13 mouse cellular contexts compared by ENCODE assay signal in the genomic region with DNA sequence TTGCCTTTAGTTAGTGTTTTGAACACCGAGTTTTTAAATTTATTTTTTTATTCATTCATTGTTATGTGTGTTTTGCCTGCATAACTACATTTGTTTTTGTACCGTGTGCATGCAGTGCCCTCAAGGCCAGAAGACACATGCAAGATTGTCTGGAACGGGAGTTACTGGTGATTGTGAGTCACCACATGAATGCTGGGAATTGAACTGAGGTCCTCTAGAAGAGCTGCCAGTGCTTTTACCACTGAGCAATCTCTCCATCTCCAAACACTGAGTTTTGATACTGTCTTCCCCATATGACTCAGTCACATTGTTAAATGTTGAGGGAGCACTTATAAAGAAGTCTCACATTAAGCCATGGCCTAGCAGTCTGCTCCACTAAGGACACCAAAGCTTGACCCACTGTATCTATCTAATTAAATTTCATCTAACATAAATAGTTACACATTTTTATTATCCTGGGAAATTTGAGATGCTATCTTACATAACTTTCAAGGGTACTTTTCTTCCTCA.
A peak's percentile ranks its signal among the peaks of the same experiment; 100 is the strongest.
DNase-seq lines count a peak whose midpoint lies in the region.
"Had no signal": no experiment of that assay in that cellular context is flagged by ENCODE, and none has a peak within 500 bp of the region (broad histone marks: within the 10 kb centered on the region; RNA-seq: fewer than 3 reads in every experiment).

No protein-coding gene starts in this region.

- DNase-seq in 3134 (ENCODE audit: extremely low read depth, insufficient read length, low spot score): peak; percentile 23
- DNase-seq in 3T3-L1 (ENCODE audit: low read depth, low spot score): peak; percentile 82
- DNase-seq in adipocyte (ENCODE audit: low spot score): peak; percentile 33
- no peak for DNase-seq in kidney, adult 8-10 months
- DNase-seq in thymus, postnatal 10 days (ENCODE audit: low spot score in 2 of 2): no peak
- no peak for DNase-seq in right cerebral cortex, postnatal 10 days (ENCODE audit: low spot score in 2 of 2)
- DNase-seq: adrenal gland, postnatal 14 days; cerebellum, adult 11-12 months; cerebellum, adult 9-10 months; cerebellum, postnatal 14 days; gastrocnemius, postnatal 25 days; heart, adult 2 months; kidney, adult 11 months had no signal

Comparison
In these comparisons a context has a peak if more than half of its experiments do, and no peak if none do; other contexts are left out.
1. DNase-seq: peak in 3134 (single experiment), 3T3-L1 (single experiment) and adipocyte (single experiment); none in kidney, adult 8-10 months (0 of 2), thymus, postnatal 10 days (0 of 2) and right cerebral cortex, postnatal 10 days (0 of 2).